Mouse (Mus musculus) lung, postnatal 0 days (tissue): Measurements from ENCODE around the gene 2310061I04Rik.

Source experiments
- CTCF ChIP-seq: IDR thresholded peaks from 2 replicates; pipeline ENCODE4 v1.5.1; 2016; ENCODE audit warnings: antibody characterized with exemption, mild to moderate bottlenecking
- EP300 ChIP-seq: IDR thresholded peaks from 2 replicates; pipeline ENCODE4 v1.6.1; 2016; ENCODE audit warnings: antibody characterized with exemption, mild to moderate bottlenecking, control low read depth

- peak; percentile 73 for TF ChIP-seq CTCF
- no peak for TF ChIP-seq EP300
Observed at GRCm38 (mm10) chr17:35861198-35861857, 35.9 kb downstream of the 2310061I04Rik start, which contains the start of gene Nrm.
